Comparison of ENCODE assay signal across 15 mouse cellular contexts in the genomic region with DNA sequence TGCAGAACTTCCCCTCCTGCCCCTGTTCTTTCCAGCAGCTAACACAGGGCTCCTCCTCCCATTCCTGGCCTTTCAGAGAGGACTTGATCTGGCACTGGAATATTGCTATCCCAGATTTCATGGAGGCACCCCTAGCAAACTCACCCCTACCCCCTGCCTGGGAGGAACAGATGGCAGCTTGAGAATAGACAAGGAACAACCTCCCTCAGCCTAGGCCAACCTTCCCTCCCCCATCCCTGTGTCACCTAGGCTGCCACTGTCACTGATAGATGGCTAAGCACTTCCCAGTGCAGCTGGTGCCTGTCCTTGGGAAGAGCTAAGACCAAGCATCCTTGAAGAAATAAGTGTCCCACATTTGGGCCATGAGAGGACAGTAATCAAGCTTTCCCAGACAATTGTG. TPM values are rescaled to one million over a fixed set of nuclear protein-coding genes. Genes with fewer than 3 reads are reported as not detected.
DNase-seq lines count a peak whose midpoint lies in the region; ATAC-seq and TF ChIP-seq lines count a peak whose summit lies in the region.
"Had no signal": no experiment of that assay in that cellular context is flagged by ENCODE, and none has a peak within 500 bp of the region (broad histone marks: within the 10 kb centered on the region; RNA-seq: fewer than 3 reads in every experiment).

No protein-coding gene starts in this region.

- no peak overlapping the region for H3K9ac ChIP-seq in forebrain, embryonic 13.5 days
- no peak overlapping the region for H3K9ac ChIP-seq in forebrain, embryonic 14.5 days (ENCODE audit: low read length)
- no peak overlapping the region for H3K9ac ChIP-seq in neural tube, embryonic 12.5 days
- no peak overlapping the region for H3K9ac ChIP-seq in heart, embryonic 11.5 days (ENCODE audit: low read depth, low read length)

- no peaks in the 10 kb centered on the region for H3K27me3 ChIP-seq in forebrain, embryonic 13.5 days
- H3K27me3 ChIP-seq in forebrain, embryonic 14.5 days (replicated peaks; ENCODE audit: control insufficient read depth, insufficient read depth, low read length) = no peaks in the 10 kb centered on the region
- H3K27me3 ChIP-seq in cerebellum, adult 2 months (ENCODE audit: control insufficient read depth, insufficient read depth, low read length) = no peaks in the 10 kb centered on the region
- H3K27me3 ChIP-seq in neural tube, embryonic 12.5 days (replicated peaks) = no peaks in the 10 kb centered on the region
- no peaks in the 10 kb centered on the region for H3K27me3 ChIP-seq in heart, embryonic 11.5 days (ENCODE audit: control insufficient read depth, insufficient read depth, low read length)

- no peak overlapping the region for H3K27ac ChIP-seq in forebrain, embryonic 13.5 days
- H3K27ac ChIP-seq in forebrain, embryonic 14.5 days (ENCODE audit: low read depth, low read length) = no peak overlapping the region
- H3K27ac ChIP-seq in cerebellum, adult 2 months (ENCODE audit: insufficient read depth, low read length) = no peak overlapping the region; the same call in 1 of the 2 replicates
- H3K27ac ChIP-seq in neural tube, embryonic 12.5 days = no peak overlapping the region
- no peak overlapping the region for H3K27ac ChIP-seq in heart, embryonic 11.5 days (ENCODE audit: low read depth, low read length)

- H3K4me3 ChIP-seq in forebrain, embryonic 13.5 days = no peak overlapping the region
- no peak overlapping the region for H3K4me3 ChIP-seq in forebrain, embryonic 14.5 days (ENCODE audit: low read depth, low read length)
- no peak overlapping the region for H3K4me3 ChIP-seq in cerebellum, adult 2 months (replicated peaks; ENCODE audit: insufficient read depth, low read depth, low read length)
- no peak overlapping the region for H3K4me3 ChIP-seq in neural tube, embryonic 12.5 days
- no peak overlapping the region for H3K4me3 ChIP-seq in heart, embryonic 11.5 days (ENCODE audit: low read depth, low read length)
- H3K4me3 ChIP-seq: erythroblast, embryonic 14.5 days had no signal

- no peaks in the 10 kb centered on the region for H3K4me1 ChIP-seq in forebrain, embryonic 13.5 days
- H3K4me1 ChIP-seq in forebrain, embryonic 14.5 days (ENCODE audit: control insufficient read depth, insufficient read depth, low read length) = no peaks in the 10 kb centered on the region
- H3K4me1 ChIP-seq in cerebellum, adult 2 months (ENCODE audit: control insufficient read depth, insufficient read depth, low read length) = peaks cover 5% of the 10 kb centered on the region; the same call in 1 of the 2 replicates
- H3K4me1 ChIP-seq in neural tube, embryonic 12.5 days = no peaks in the 10 kb centered on the region; the same call in 1 of the 2 replicates
- H3K4me1 ChIP-seq in heart, embryonic 11.5 days (ENCODE audit: control insufficient read depth, insufficient read depth, low read length) = no peaks in the 10 kb centered on the region

- TF ChIP-seq POLR2A in cerebellum, adult 2 months (IDR thresholded peaks at IDR 0.05; ENCODE audit: borderline replicate concordance, insufficient read depth, low read length) = no peak

- H3K9me3 ChIP-seq in forebrain, embryonic 13.5 days (replicated peaks) = no peaks in the 10 kb centered on the region
- H3K9me3 ChIP-seq in forebrain, embryonic 14.5 days (replicated peaks; ENCODE audit: control insufficient read depth, low read length) = no peaks in the 10 kb centered on the region
- no peaks in the 10 kb centered on the region for H3K9me3 ChIP-seq in neural tube, embryonic 12.5 days
- no peaks in the 10 kb centered on the region for H3K9me3 ChIP-seq in heart, embryonic 11.5 days (replicated peaks; ENCODE audit: control insufficient read depth, low read length)

- peak; percentile 41; the same call in 1 of the 2 replicates for ATAC-seq in forebrain, embryonic 13.5 days
- no peak for ATAC-seq in forebrain, embryonic 14.5 days
- peak; percentile 58; the same call in 1 of the 2 replicates for ATAC-seq in neural tube, embryonic 12.5 days (ENCODE audit: low FRiP score, low read depth)
- ATAC-seq in heart, embryonic 11.5 days (replicated peaks; ENCODE audit: insufficient number of reproducible peaks, low FRiP score, low TSS enrichment) = no peak
- ATAC-seq: lung, postnatal 0 days; midbrain, embryonic 16.5 days had no signal

- TF ChIP-seq CTCF in cerebellum, adult 2 months (IDR thresholded peaks at IDR 0.05; ENCODE audit: borderline replicate concordance, insufficient read depth, low read depth, low read length) = no peak

- no peak for DNase-seq in forebrain, embryonic 14.5 days (ENCODE audit: low spot score)
- peak; percentile 90 to 97 for DNase-seq in cerebellum, adult 2 months
- DNase-seq in embryo, embryonic 9.5 days (ENCODE audit: extremely low spot score) = peak; percentile 11
- DNase-seq in layer of hippocampus, adult 18-20 months (ENCODE audit: low spot score in 2 of 2) = no peak
- DNase-seq in spleen, postnatal 4 days (ENCODE audit: low spot score in 2 of 2) = no peak
- DNase-seq: adrenal gland, postnatal 36 days; heart, adult 11 months; kidney, adult 18-20 months; spleen, adult 18-20 months had no signal

- no peaks in the 10 kb centered on the region for H3K36me3 ChIP-seq in forebrain, embryonic 13.5 days (ENCODE audit: poor library complexity, severe bottlenecking)
- no peaks in the 10 kb centered on the region for H3K36me3 ChIP-seq in forebrain, embryonic 14.5 days (ENCODE audit: control insufficient read depth, insufficient read depth, low read length)
- no peaks in the 10 kb centered on the region for H3K36me3 ChIP-seq in neural tube, embryonic 12.5 days
- no peaks in the 10 kb centered on the region for H3K36me3 ChIP-seq in heart, embryonic 11.5 days (ENCODE audit: control insufficient read depth, insufficient read depth, low read length)

- H3K4me2 ChIP-seq in forebrain, embryonic 13.5 days = no peak overlapping the region
- H3K4me2 ChIP-seq in forebrain, embryonic 14.5 days (ENCODE audit: low read length) = no peak overlapping the region
- no peak overlapping the region for H3K4me2 ChIP-seq in neural tube, embryonic 12.5 days (replicated peaks)
- no peak overlapping the region for H3K4me2 ChIP-seq in heart, embryonic 11.5 days

RNA-seq across cellular contexts. Expression of a gene that starts 55.5 kb away (rescaled TPM):
- polyA plus RNA-seq in forebrain, embryonic 13.5 days (2015; fragmentation: Nextera tagmentation; extraction: Ambion mirVana) = 13.6 and 14.3 TPM in 2 replicates
- polyA plus RNA-seq in forebrain, embryonic 14.5 days (2014; fragmentation: Nextera tagmentation; extraction: Ambion mirVana) = 14.9 and 16.1 TPM in 2 replicates
- polyA plus RNA-seq in cerebellum, adult 2 months (2012; rRNA removed) = 15.6 and 16.5 TPM in 2 replicates
- polyA plus RNA-seq in neural tube, embryonic 12.5 days (2016; fragmentation: Nextera tagmentation; extraction: Ambion mirVana) = 18.7 and 20.6 TPM in 2 replicates
- 10 to 100 TPM; 28.1 to 32.0 TPM for total RNA-seq in layer of hippocampus, adult 18-20 months (2021)
- 15.9 and 23.0 TPM in 2 replicates for polyA plus RNA-seq in heart, embryonic 11.5 days (2014; fragmentation: Nextera tagmentation; extraction: Ambion mirVana)

Comparison
In these comparisons a context has a peak if more than half of its experiments do, and no peak if none do; other contexts are left out.
1. ATAC-seq: peak in forebrain, embryonic 13.5 days (single experiment) and neural tube, embryonic 12.5 days (single experiment); none in forebrain, embryonic 14.5 days (single experiment) and heart, embryonic 11.5 days (single experiment).
2. DNase-seq: peak in cerebellum, adult 2 months (2 of 2) and embryo, embryonic 9.5 days (single experiment); none in forebrain, embryonic 14.5 days (single experiment), layer of hippocampus, adult 18-20 months (0 of 2) and spleen, postnatal 4 days (0 of 2).